Mouse (Mus musculus): ENCODE results near the gene Fam155a. TPM values are rescaled to one million over a fixed set of nuclear protein-coding genes. Genes with fewer than 3 reads are reported as not detected.

The Fam155a gene
- total RNA-seq, 2 experiments from 2014 or later = 110 to 121 TPM

DNA sequence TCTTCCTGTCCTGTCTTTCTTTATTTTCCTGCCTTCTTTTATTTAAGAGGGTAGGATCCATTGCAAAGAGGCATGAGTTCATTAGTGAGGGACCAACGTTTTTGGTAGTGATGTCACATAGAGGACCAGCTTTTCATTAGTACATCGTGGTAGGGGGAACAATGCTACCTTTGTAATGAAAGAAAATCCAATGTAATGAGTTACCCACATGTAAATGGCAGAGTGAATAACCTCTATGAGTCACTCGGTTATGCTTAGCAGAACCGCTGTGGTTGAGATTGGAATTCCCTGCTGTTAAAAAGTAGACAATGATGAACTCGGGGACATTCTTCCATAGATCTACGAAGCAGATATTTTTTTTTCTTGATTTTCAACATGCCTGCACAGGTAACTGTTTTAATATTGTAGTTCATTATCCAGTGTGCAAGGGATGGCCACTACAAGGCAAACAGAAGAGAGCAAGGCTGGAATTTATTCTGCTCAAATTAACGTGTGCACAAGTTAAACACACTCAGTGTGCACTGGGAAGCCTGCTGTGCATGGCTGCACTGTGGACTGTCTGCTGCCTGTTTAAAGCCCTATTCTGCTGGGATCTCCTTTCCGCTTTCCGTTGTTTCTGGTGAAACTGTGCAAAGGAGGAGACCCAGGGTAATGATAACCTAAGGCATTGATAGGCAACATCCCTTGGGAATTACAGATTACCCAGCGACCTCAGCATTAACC lies 566.5 kb downstream of the Fam155a start:
- DNase-seq (ENCODE audit: extremely low spot score in 1 of 2, low spot score in 1 of 2) = no peak

DNA sequence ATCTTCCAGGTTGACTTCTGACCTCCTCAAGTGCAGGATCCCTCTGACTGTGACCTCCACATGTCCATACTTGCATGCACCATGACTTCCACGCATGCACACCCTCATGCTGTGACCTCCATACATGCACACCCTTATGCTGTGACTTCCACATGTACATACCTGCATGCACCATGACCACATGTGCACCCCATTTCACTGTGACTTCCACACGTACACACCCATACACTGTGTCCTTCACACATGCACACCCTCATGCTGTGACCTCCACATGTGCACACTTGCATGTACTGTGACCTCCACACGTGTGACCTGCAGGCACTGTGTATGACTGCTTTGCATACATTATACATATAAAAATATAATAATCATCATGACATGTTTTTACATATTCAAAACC lies 570.9 kb downstream of the Fam155a start:
- DNase-seq (ENCODE audit: extremely low spot score in 1 of 2, low spot score in 1 of 2) = no peak

DNA sequence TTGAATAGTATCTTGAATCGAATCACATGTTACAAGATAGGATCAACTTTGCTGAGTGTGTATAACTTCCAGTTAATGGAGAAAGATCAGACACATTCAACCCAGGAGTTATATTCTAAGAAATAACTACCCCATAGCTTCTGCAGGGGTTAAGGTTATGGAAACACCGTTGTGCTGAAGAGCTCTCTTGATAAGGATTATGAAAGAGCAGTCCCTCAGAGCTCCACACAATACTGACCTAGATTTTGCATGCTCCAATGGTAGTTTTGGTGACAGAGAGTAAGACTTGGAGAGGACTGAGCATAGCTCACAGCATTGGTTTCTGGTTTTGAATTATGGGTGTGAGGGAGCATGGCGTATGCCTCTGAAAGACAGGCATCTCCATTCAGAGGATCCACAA lies 579.3 kb downstream of the Fam155a start:
- DNase-seq (ENCODE audit: extremely low spot score in 1 of 2, low spot score in 1 of 2) = no peak

DNA sequence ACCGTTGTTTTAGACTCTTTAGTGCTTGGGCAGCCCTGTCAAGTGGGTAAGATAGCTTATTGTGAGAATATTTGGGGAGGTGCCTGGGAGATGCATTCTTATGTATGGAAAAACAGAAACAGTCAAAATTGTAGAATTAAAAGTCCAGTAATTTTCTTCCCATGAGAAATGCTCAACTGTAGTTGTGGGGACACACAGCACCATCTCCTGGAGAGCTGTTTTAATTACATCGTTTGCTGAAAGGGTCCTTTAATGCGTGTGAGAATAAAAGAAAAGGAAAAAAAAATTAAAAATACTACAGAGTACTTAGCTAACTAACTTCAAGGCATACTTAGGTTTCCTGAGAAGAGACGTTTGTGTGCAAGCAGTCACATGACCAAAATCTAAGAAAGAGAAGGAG lies 582.3 kb downstream of the Fam155a start:
- DNase-seq (ENCODE audit: extremely low spot score in 1 of 2, low spot score in 1 of 2) = no peak

DNA sequence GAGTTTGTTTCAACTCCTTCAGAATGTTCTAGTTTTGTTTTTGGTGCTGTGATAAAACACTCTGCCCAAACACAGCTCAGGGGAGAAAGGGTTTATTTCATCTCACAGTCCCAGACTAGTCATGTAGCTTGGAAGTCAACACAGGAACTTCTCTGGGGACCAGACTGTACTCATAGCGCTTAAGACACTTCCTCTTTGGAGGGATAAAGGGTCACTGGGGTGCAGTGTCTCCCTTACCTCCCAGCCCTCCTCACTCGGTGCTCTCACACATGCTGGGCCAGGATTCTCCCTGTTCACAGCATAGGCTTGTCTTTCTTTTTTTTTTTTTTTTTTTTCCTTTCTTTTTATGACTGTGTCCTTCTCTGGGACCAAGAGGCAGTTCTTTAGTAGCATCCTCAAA lies 585.8 kb downstream of the Fam155a start:
- no peak for DNase-seq (ENCODE audit: extremely low spot score in 1 of 2, low spot score in 1 of 2)

DNA sequence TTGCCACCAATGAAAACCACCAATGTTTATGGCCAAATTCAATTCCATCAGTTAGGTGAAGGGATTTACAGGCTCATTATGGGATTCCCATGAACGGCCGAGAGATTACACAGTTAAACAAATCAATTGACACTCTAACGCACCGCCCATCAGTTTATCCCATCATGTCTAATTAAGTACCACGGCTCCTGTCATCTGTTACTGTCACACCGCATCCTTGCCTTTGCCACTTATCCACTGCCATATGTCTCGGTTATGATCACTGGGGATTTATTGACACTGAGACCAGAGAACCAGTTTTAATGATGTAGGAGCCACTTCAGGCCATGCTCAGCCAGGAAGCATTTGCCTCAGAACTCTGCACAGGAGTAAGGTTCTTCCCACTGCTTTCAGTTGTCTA lies 588.5 kb downstream of the Fam155a start:
- no peak for DNase-seq (ENCODE audit: extremely low spot score in 1 of 2, low spot score in 1 of 2)

DNA sequence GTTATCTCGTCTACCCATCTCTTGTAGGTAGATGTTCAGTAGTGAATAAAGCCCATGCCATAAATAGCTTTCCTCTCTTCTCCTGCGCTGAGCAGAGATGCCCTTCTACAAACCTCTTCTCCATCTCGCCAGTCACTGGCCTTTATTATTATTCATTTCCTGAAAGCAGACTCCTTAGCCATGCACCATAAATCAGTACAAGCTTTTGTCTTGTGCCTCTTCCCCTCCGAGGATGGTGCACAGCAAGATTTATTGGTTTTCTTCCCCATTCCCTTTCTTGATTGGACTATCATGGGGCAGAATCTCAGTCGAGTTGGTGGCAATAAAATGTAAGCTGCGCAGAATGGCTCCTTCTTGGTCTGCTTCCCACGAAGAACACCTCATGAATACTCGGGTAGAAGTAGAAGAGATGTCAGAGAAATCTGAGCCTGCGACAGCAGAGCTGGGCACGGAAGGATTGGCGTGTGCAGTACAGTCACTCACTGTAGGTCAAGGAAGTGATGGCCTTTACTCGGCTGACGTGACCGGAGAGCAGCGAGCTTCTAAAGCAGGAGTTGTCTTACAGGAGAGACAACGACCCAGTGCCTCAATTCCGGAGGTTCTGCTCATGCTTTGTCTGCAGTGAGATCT lies 590.2 kb downstream of the Fam155a start:
- no peak for DNase-seq (ENCODE audit: extremely low spot score in 1 of 2, low spot score in 1 of 2)

DNA sequence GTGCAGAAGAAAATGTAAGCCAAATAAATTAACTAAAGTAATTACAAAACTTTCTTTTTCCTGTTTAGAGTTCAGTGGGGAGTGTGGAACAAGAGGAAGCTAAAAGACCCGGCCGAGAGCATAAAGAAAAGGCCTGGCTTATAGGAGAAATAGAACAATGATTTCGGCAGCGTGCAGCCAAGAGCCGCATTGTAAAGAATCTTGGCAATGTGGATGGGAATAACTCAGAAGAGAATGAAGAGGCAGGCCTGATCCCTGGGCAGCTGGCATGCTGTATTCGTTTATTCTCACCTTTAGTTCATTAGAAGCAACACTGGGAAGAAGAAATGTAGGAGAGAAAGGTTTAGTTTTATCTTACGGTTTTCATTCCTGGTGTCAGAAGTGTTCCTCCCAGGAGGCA lies 594.0 kb downstream of the Fam155a start:
- no peak for DNase-seq (ENCODE audit: extremely low spot score in 1 of 2, low spot score in 1 of 2)

DNA sequence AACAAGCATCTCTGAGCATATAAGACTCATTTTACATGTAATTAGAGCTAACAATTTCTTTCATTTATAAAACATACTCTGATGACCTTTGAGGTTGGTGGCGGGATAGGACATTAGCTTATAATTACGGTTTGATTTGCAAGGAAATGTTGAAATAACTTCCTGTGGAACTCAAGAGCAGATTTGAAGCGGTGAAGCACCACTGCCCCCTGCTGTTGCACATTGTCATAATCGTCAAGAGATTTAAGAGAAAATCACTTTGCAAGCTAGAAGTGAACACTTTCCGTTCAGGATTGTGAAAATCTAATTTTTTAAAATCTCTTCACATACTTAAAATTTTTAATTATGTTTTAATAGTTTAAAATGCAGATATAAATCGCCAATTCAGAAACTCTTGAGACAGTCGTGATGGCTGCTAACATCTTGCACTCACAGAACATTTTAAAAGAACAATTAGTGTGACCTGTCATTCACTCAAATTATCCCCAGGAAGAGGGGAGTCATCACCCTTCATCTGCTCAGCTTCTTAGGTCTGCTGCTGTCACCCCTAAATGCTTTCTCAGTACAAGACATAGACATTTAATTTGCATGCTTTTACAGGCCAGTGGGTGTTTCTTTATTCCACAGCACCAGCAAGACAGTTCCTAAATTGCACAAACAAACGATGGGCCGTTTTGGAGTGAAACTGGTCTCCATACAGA lies 595.9 kb downstream of the Fam155a start:
- peak; percentile 56 to 92 for DNase-seq (ENCODE audit: extremely low spot score in 1 of 2, low spot score in 1 of 2)

DNA sequence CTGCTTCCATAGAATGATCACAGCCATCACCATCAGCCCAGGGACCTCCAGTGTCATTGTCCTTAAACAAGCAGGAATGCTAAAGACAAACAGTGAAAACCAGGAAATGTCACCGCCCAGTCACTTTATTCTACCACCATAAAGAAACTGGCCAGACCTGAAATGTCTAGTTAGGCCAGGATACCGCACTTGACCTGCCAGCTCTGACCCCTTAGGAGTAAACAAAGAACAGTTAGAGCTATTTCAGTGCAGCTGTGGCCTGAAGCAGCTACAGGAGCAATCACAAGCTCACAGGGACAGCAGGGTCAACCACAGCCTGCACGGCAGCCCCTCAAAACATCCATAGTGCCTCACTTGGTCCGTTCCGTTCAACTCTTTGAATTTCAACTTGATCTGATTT lies 599.1 kb downstream of the Fam155a start:
- no peak for DNase-seq (ENCODE audit: extremely low spot score in 1 of 2, low spot score in 1 of 2)

DNA sequence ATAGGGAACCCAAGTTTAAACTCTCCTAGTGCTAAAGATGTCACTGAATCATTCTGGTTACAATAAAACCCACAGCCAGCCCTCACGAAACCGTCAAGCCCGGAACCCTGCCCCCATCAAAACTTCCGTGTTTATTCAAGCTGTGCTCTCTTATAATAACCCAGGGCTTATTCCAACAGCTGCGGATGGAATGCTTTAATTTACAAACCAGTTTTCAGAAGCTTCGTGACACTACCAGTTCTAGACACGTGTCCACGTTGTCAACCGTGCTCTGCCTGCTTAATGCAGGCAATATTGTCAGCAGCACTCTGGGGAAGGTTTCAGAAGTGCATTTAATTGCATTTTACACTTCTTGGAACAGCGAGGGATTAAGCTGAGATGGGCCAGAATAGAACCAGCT lies 603.0 kb downstream of the Fam155a start:
- no peak for DNase-seq (ENCODE audit: extremely low spot score in 1 of 2, low spot score in 1 of 2)

DNA sequence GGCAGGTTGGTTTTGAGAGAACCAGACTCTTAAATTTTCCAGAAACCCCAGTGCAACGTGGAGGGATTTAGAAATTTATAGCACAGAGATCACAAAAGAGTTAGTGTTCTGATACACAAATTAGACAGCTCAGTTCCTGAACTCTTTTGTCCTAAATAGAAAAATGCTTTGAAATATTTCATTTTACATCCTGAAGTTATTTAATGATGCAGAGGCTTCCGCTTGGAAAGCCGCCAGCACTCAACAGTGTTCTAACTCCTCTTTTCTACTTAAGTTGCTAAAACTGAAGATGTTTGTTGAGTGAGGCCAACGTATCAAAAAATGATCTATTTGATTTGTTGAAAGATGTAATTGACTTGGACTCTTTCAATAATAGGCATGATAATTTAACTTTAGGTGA lies 609.4 kb downstream of the Fam155a start:
- no peak for DNase-seq (ENCODE audit: extremely low spot score in 1 of 2, low spot score in 1 of 2)

DNA sequence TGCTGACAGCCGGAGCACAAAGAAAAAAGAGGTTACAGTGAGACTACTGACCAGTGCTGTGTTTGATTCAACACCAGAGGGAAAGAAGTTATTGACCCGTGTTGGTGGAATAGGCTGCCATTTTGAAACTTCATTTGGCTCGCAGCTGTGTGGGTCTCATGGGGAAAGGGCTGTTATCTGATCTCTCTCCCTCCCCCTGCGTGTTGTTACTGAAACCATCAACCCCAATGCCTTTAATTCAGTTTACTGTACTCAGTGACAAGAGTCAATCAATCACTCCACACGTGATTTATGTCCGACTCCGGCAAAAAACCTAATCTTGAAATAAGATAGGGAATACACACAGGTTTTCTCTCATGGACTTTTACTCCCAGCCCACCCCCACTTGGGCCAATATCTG lies 611.6 kb downstream of the Fam155a start:
- no peak for DNase-seq (ENCODE audit: extremely low spot score in 1 of 2, low spot score in 1 of 2)

DNA sequence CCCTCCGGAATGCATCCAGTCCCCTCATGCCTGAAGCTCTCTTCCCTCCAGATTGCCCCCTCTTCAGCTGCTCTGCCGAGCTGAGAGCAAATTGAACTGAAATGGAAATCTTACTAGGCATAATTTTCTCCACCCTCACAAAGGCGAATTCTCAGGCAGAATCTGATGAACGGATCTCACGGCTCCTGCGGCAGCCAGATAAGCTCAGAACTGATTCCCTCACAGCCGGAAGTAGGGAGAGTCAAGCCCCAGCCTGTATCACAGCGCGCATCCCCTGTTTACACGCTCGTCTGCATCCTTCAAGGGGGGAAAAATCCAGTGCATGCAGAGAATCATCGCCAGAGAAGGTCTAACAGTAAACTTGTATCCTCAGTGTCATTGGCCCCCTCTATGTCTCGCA lies 612.3 kb downstream of the Fam155a start:
- DNase-seq (ENCODE audit: extremely low spot score in 1 of 2, low spot score in 1 of 2) = peak in 1 of 2 experiments; percentile 9

DNA sequence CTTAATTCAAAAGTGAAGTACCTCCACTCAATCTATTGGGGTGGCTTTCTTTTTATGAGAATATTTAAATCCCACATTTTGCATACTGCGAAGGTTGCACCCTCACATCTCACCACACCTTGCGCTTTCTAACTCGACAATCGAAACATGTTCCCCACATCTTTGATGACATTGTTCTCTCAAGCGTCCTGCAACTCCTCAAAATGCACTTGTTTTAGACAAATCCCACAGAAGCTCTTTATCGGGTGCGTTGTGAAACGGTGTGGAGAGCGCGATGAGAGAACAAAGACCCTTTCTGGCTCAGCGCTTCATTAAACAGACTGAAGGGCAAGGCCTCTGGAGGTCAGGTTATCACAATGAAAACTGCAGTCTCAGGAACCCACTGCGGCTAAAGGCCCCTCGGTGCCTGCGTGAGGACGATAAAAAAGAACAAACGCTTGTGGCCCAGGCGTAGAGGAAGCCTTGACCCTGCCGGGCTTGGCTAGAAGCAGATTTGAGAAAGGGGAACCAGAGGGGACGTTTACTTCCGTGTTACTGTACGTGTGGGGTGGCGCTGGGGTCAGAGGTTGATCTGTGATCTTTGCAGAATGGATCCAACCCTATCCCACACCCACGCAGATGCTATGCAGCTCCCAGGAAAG lies 613.7 kb downstream of the Fam155a start:
- DNase-seq (ENCODE audit: extremely low spot score in 1 of 2, low spot score in 1 of 2) = no peak

Small RNA genes within 50 kb of the gene (microRNA-seq; reads per million reads assigned to microRNA genes)
- 0 reads per million in 2 experiments for gene Gm47312

Other genes starting within 250 kb of the Fam155a start
- not detected for gene Gm10217, start 93.1 kb upstream of the Fam155a start, total RNA-seq (2021)
- gene Lig4, start 206.5 kb upstream of the Fam155a start, total RNA-seq (2021) = 10 to 100 TPM; 10.7 to 10.9 TPM
- 10 to 100 TPM; 29.1 to 30.7 TPM for gene Abhd13, start 206.5 kb upstream of the Fam155a start, total RNA-seq (2021)
- 1 to 10 TPM; 3.2 to 4.2 TPM for gene Tnfsf13b, start 235.3 kb upstream of the Fam155a start, total RNA-seq (2021)